Mouse (Mus musculus) macrophage (primary cell): ENCODE results near the gene Krtap17-1. TPM values are rescaled to one million over a fixed set of nuclear protein-coding genes. Genes with fewer than 3 reads are reported as not detected.

Source experiments
- H3K27ac ChIP-seq: fragments of 350-480 bp; formaldehyde crosslinking; 2 replicates; pipeline ENCODE4 v1.9.0; 2021
- H3K36me3 ChIP-seq: fragments of 350-480 bp; formaldehyde crosslinking; 2 replicates; pipeline ENCODE4 v1.9.0; 2021; ENCODE audit errors: inconsistent target
- H3K4me3 ChIP-seq: fragments of 350-480 bp; formaldehyde crosslinking; 2 replicates; pipeline ENCODE4 v1.9.0; 2021; ENCODE audit errors: inconsistent target
- H3K79me2 ChIP-seq: fragments of 350-480 bp; formaldehyde crosslinking; 2 replicates; pipeline ENCODE4 v1.9.0; 2021; ENCODE audit errors: inconsistent target
- WGBS: methylation state at CpG from one replicate; pipeline ENCODE4 v1.1.7; 2026; ENCODE audit warnings: inconsistent platforms; ENCODE audit not compliant: missing documents; 5-methylcytosine and 5-hydroxymethylcytosine counted together
- polyA plus RNA-seq: library from polyadenylated mRNA; stranded (reverse); fragments of 250-400 nt; gene quantifications from 3 replicates; pipeline ENCODE4 v1.2.4, GENCODE M21; 2018; ENCODE audit warnings: inconsistent platforms
- total RNA-seq, 78 experiments: library from RNA; depleted of rRNA; stranded (reverse); fragments of 250-400 nt; gene quantifications; 1 replicate in 9 of 78; 2 replicates in 24 of 78; 3 replicates in 43 of 78; 4 replicates in 2 of 78; pipeline ENCODE4 v1.2.4; 2018; ENCODE audit warnings: inconsistent platforms in 56 of 78

The Krtap17-1 gene
- not detected for total RNA-seq (2018; cell fraction: chromatin; rRNA removed)
- not detected for total RNA-seq (2018; cell fraction: cytosol; rRNA removed)
- not detected for total RNA-seq (2018; cell fraction: nucleus; rRNA removed)
- polyA plus RNA-seq: not detected in 3 replicates

DNA sequence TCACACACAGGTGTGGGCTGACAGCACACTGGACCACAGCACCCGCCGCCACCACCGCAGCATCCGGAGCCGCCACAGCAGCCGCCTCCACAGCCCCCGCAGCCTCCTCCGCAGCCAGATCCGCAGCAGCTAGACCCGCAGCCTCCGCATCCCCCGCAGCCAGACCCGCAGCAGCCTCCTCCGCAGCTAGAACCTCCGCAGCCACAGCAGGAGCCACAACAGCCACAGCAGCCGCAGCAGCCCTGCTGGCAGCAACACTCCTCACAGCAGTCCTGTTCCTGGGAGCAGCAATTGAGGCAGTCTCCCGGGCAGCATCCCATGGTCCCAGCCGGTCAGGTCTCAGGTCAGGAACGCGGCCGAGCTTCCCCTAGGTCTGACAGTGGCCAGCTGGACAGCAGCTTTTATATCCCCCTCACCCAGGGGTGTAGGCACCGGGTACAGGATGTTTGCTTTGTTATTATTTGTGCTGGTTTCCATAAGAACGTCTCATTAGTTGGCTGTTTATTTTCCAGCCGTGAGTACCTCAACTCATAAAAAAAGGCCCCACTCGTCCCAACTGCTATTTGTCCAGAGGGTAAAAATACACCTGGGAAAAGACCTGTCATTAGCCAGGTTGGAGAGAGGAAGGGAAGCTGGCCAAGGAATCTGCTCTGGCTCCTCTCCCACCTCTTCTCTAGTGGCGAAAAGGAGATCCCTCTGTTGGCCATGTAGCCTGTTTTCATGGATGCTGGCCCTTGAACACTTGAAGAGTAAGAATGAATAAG is at the start of gene Krtap17-1:
TSS of gene Krtap17-1 (minus strand) at position 375 of the 764 bp plus-strand sequence.
- no peak within 1 kb of the TSS for H3K27ac ChIP-seq
- no peak within 1 kb of the TSS for H3K4me3 ChIP-seq
- H3K79me2 ChIP-seq: no peaks in the 10 kb centered on the region
- WGBS: 29% methylated on average over 26 of the region's 26 CpGs
- H3K36me3 ChIP-seq: no peaks in the 10 kb centered on the region

DNA sequence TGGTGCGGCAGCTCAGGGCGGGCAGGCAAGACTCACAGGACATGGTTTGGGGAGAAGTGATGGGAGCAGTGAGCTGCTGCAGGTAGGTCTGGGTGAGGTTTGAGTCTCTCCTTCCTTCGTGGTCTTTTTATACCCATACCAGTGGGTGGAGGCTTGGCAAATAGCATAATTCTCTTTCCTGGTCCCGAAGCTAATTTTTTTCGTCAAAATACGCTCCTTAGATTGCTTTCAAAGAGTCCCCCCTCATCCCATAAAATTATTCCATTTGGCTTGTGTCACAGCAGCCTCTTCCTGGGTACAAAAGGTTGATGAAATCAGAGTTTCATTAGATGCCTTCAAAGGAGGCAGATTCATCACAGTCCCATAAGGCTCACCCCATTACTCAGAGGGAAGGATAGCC is 47.7 kb upstream of the Krtap17-1 start, which contains the start of gene Krt34:
TSS of gene Krt34 (minus strand) at position 101 of the 400 bp plus-strand sequence.
- no peaks in the 10 kb centered on the region for H3K79me2 ChIP-seq
- H3K4me3 ChIP-seq: no peak within 1 kb of the TSS
- H3K36me3 ChIP-seq: no peaks in the 10 kb centered on the region
- 85% methylated on average over 4 of the region's 6 CpGs for WGBS
- no peak within 1 kb of the TSS for H3K27ac ChIP-seq

DNA sequence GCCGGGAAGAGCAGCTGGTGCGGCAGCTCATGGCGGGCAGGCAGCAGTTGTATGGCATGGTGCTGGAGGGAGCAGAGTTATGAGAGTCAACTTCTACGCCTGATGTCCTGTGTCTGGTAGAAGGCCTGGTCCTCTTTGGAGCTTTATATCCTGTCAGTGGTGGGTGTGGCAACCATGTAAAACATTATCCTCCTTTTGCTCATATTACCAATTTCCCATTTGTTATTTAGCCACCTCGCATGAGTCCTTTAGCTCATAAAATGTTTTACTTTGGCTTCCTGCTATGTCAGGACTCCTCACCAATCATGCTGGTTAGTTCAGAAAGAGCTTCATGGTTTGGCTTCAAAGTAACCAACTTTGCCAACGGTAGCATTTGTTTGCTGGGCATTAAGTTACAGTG is 36.0 kb upstream of the Krtap17-1 start, which contains the start of gene Krt33b:
TSS of gene Krt33b (minus strand) at position 101 of the 400 bp plus-strand sequence.
- Histone ChIP-seq H3K27ac (no peak within 1 kb of the TSS), H3K36me3 (no peaks in the 10 kb centered on the region), H3K4me3 (no peak within 1 kb of the TSS), H3K79me2 (no peaks in the 10 kb centered on the region)
- 89% methylated on average over 6 of the region's 6 CpGs for WGBS

DNA sequence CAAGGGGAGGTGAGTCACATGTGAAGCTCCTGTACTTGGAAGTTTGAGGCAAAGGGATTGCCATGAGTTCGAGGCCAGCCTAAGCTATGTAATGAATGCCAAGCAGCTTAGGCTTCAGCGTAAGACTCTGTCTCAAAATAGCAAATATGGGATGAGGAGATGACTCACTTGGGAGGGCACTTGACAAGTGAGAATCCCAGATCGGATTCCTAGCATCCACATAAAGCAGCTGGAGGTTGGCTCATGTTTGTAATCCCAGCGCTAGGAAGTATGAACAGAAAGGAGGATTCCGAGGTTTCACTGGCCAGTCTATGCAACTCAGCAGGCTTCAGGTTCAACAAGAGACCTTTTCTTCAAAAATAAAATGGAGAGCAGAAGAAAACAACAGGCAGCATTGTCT is 27.6 kb upstream of the Krtap17-1 start:
- no peak overlapping the region for H3K27ac ChIP-seq
- H3K4me3 ChIP-seq: no peak overlapping the region
- H3K36me3 ChIP-seq: no peaks in the 10 kb centered on the region
- no peaks in the 10 kb centered on the region for H3K79me2 ChIP-seq
- WGBS: 79% methylated on average over 5 of the region's 5 CpGs

DNA sequence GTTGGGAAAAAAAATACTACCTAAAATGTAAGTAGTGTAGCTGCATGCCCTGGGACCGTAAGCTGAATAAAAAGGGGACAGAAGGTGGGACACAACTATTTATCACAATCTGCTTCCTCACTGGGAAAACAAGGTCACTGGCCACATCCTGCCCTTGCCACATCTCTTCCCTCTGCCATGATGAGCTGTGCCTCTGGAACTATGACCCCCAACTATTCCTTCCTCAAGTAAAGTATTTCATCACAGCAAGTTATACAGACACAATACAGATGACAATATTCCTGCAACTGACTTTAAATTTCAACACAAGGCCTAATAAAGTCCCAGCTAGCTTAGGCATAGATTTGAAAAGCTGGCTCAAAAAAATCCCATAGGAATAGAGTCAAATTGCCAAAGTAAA is 25.7 kb upstream of the Krtap17-1 start:
- WGBS: 67% methylated on average over 1 of the region's 1 CpGs
- Histone ChIP-seq H3K4me3 (no peak overlapping the region), H3K79me2 (no peaks in the 10 kb centered on the region), H3K27ac (no peak overlapping the region), H3K36me3 (no peaks in the 10 kb centered on the region)

DNA sequence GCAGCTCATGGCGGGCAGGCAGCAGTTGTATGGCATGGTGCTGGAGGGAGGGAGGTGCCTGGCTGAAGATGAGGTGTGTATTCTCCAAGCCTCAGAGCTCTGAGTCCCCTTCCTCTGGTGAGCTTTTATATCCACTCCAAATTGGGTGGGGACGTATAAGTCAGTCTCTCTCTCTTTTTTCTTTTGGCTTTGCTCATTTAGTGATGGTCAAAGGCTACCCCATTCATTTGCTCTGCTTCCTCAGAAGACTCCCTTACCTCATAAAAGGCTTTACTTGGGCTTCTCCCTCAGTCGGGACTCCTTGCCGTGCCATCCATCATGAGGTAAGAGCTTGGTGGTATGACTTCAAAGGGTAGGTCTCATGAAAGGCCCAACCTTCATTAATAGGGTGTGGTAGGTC is 22.3 kb upstream of the Krtap17-1 start, which contains the start of gene Krt33a:
TSS of gene Krt33a (minus strand) at position 101 of the 400 bp plus-strand sequence.
- no peak within 1 kb of the TSS for H3K4me3 ChIP-seq
- 64% methylated on average over 4 of the region's 4 CpGs for WGBS
- H3K79me2 ChIP-seq: no peaks in the 10 kb centered on the region
- H3K27ac ChIP-seq: no peak within 1 kb of the TSS
- H3K36me3 ChIP-seq: no peaks in the 10 kb centered on the region

DNA sequence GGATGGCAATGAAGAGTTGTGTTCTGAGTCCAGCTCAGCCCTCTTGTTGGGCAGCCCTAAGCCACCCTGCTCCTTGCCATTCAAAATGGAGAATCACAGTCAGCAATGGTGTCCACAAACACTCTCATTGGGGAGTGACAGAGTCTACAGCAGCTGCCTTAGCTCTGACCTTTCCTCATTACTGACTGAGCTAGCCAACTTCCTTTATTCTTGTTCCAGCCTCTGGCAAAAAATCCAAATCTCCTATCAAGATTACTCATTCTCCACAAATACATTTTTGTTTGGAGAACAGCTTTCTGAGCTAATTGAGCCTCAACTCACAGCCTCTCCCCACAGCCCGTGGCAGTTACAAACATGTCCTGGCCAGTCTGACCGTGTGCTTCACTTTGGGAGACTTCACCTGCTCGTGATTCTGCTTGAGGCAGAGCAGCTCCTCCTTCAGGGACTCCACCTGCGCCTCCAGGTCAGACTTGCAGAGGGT is 19.9 kb upstream of the Krtap17-1 start:
- WGBS: 79% methylated on average over 4 of the region's 4 CpGs
- no peaks in the 10 kb centered on the region for H3K79me2 ChIP-seq
- H3K4me3 ChIP-seq: no peak overlapping the region
- H3K36me3 ChIP-seq: no peaks in the 10 kb centered on the region
- H3K27ac ChIP-seq: no peak overlapping the region

DNA sequence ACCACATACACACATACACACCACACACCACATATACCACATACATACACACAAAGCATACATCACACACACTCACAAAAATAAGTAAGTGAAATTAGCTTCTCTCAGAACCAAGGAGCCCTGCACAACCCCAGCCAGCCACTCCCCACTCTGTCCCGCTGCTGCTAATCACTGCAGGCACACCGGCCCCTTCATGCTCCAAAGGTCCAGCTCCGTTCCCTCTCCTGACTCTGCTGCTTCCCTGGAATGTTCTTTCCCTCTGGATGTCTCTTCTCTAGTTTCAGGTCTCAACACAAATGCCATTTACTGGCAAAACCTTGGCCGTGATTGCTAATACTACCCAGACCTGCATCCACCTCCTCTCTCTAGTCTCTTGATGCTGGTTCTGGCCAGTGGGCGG is 16.9 kb upstream of the Krtap17-1 start:
- H3K27ac ChIP-seq: no peak overlapping the region
- no peaks in the 10 kb centered on the region for H3K36me3 ChIP-seq
- no peak overlapping the region for H3K4me3 ChIP-seq
- WGBS: 92% methylated on average over 5 of the region's 5 CpGs
- no peaks in the 10 kb centered on the region for H3K79me2 ChIP-seq

DNA sequence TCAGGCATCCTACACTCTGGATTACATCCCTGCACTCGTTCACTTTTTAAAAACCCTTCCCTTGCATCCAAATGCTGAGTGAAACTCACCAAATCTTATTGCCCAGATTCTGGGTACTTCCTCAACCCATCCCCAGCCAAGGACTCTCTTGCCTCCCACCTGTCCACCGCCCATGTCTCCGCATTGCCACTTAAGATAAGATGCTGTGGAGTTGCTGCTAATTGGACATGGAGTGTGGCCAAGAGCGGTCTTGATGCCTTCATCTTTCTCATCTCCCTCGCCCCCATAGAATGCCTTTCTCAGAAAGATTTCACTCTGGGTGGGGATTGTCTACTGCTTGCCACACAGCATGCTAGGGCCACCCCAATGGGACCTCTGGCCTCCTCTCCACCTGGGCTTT is 14.5 kb upstream of the Krtap17-1 start:
- WGBS: 89% methylated on average over 5 of the region's 5 CpGs
- Histone ChIP-seq H3K79me2 (no peaks in the 10 kb centered on the region), H3K36me3 (no peaks in the 10 kb centered on the region), H3K27ac (no peak overlapping the region), H3K4me3 (no peak overlapping the region)

DNA sequence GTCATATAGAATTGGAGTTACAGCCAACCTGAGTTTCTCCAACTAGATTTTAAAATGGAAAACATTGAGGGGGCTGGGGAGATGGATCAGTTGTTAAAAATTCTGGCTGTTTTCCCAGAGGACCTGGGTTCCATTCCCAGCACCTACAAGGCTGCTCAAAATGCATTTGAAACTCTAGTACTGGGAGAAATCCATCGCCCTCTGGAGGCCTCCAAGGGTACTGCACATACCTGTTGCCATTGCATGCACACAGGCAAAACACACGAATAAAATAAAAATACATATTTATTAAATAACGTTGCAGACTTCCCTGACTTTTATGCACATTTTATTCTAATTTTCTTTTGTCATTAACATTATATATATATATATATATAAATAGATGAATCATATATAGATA is 12.8 kb upstream of the Krtap17-1 start:
- WGBS: 40% methylated on average over 3 of the region's 3 CpGs
- H3K4me3 ChIP-seq: no peak overlapping the region
- no peaks in the 10 kb centered on the region for H3K79me2 ChIP-seq
- H3K36me3 ChIP-seq: no peaks in the 10 kb centered on the region
- no peak overlapping the region for H3K27ac ChIP-seq

DNA sequence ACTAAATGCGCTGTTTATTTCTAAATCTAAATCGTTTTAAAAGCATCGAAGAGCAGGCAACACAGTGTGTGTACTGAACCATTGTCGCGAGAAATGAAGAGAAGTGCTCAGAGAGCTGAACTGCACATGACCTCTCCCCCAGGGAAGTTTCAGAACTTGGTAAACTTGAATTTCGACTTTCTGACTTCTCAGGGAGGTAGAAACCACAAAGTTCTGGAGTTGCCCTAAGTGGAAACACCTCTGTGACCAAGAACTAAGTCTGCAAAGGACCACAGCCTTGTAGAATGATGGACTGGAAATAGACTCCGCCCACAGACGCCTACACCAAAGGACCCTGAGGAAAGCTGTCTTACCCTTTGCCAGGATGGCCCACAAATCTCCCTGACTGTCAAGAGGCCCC is 12.1 kb upstream of the Krtap17-1 start:
- no peak overlapping the region for H3K27ac ChIP-seq
- H3K79me2 ChIP-seq: no peaks in the 10 kb centered on the region
- WGBS: 84% methylated on average over 8 of the region's 8 CpGs
- H3K36me3 ChIP-seq: no peaks in the 10 kb centered on the region
- no peak overlapping the region for H3K4me3 ChIP-seq

DNA sequence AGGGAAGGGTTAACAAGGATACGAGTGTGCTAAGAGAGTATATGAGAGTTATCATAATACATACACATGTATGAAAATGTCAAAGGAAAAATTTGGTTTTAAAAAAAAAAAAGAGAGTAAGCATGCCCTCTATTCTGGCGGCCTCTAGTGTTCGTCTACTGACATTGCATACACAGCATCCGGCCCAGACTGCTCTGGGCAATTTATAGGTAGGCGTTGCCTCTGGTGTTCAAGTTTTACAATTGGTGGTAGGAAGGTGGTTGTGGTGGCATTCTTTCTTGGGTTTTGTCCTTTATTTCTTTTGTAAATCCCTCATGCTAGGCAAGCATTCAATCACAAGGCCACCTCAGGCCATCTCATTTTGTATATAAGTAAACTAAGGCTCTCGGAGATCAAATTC is 11.1 kb upstream of the Krtap17-1 start:
- Histone ChIP-seq H3K79me2 (no peaks in the 10 kb centered on the region), H3K4me3 (no peak overlapping the region), H3K36me3 (no peaks in the 10 kb centered on the region), H3K27ac (no peak overlapping the region)
- WGBS: 28% methylated on average over 5 of the region's 6 CpGs

DNA sequence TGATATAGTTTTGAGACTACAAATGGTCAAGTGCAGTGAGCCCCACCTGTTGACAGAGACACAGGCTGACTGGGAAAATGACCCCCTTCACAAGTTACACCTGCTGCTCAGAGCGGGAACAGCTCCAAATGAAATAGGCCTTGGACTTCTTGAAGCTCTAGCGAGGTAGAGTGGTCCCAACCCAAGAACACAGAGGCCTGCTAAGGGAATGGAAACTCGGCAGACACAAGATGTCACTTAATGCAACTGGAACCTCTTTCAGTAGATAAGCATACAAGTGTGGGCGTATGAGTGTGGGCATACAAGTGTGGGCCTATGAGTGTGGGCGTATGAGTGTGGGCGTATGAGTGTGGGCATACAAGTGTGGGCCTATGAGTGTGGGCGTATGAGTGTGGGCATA is 5.3 kb upstream of the Krtap17-1 start:
- WGBS: 91% methylated on average over 7 of the region's 7 CpGs
- H3K4me3 ChIP-seq: no peak overlapping the region
- H3K79me2 ChIP-seq: no peaks in the 10 kb centered on the region
- H3K36me3 ChIP-seq: no peaks in the 10 kb centered on the region
- no peak overlapping the region for H3K27ac ChIP-seq

DNA sequence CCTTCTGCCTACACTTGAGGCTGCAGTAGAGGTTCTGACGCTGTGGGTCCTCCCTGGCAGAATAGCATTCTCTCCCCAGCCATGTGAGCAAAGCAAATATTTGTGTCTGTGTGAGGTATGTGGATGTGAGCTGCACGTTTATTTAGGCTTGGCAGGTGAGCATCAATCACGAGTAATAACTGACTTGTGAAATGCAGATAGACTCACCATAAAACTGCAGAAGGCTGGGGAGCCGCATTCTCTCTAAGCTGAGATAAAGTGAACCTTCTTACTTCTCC is 529 bp upstream of the Krtap17-1 start:
- 62% methylated on average over 4 of the region's 4 CpGs for WGBS
- no peaks in the 10 kb centered on the region for H3K79me2 ChIP-seq
- H3K27ac ChIP-seq: no peak overlapping the region
- no peak overlapping the region for H3K4me3 ChIP-seq
- no peaks in the 10 kb centered on the region for H3K36me3 ChIP-seq

DNA sequence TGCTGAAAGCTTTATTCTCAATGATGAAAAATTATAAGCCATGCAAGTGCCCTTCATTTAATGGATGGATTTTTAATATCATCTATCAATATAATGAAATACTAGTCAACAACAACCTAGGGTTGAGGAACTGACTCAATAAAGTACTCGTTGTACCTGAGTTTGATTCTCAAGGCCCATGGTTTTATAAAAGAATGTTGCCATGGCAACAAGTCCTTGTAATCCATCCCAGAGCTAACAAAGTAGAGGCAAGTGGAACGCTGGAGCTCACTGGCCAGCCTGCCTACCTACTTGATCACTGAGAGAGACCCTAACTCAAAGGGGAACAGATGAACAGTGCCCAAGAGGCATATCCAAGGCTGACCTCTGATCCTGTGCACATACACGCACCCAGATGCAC is 3.2 kb downstream of the Krtap17-1 start:
- Histone ChIP-seq H3K4me3 (no peak overlapping the region), H3K27ac (no peak overlapping the region), H3K79me2 (no peaks in the 10 kb centered on the region), H3K36me3 (no peaks in the 10 kb centered on the region)
- WGBS: 81% methylated on average over 3 of the region's 3 CpGs
